Mouse (Mus musculus) spleen, postnatal 14 days (tissue): ENCODE results near the gene Tmem265.
A peak's percentile ranks its signal among the peaks of the same experiment; 100 is the strongest.

Experiments
- DNase-seq, 2 experiments: peaks; one replicate each; pipeline ENCODE4 v3.0.0; 2021 to 2022; ENCODE audit warnings: low spot score in 2 of 2

The Tmem265 gene

GRCm38 (mm10) chr7:127588011-127588871 is 27.1 kb downstream of the Tmem265 start, which contains the start of the genes Ccdc189 and Rnf40:
Ccdc189 (minus strand) TSS chr7:127588595.
Rnf40 (plus strand) TSS chr7:127588767.
- peak; percentile 80 to 86 for DNase-seq

- no peak for DNase-seq
Measured at GRCm38 (mm10) chr7:127588901-127589300, 27.7 kb downstream of the Tmem265 start.

- DNase-seq, result no peak
Measured at GRCm38 (mm10) chr7:127589637-127590036, 28.4 kb downstream of the Tmem265 start.

- DNase-seq, result no peak
Measured at GRCm38 (mm10) chr7:127591108-127591507, 29.9 kb downstream of the Tmem265 start.

DNA sequence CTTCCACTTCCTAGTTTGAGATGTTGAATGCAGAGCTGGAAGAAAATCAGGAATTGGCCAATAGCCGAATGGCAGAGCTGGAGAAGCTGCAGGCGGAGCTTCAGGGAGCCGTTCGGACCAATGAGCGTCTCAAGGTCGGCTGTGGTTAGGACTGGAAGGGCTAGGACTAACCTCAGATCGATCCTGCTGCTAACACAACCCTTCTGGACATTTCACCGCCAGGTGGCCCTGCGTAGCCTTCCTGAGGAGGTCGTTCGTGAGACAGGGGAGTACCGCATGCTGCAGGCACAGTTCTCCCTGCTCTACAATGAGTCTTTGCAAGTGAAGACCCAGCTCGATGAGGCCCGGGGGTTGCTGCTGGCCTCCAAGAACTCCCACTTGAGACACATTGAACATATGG is 31.4 kb downstream of the Tmem265 start:
- no peak for DNase-seq

DNA sequence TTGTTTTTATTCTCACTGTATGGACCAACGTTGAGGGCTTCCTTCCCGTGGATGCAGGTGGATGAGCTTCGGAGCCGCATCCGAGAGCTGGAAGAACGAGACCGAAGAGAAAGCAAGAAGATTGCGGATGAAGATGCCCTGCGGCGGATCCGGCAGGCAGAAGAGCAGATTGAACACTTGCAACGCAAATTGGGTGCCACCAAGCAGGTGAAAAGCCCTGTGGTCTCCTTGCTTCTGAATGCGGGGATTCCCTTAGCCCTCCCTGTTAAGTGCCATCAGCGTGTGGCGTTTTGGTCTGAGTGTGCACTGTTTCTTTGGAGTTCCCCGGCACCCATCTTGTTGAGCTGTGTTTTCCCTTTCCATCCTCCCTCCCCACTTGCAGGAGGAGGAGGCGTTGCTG is 35.6 kb downstream of the Tmem265 start:
- DNase-seq, result no peak

- no peak for DNase-seq
Measured at GRCm38 (mm10) chr7:127600612-127601011, 39.4 kb downstream of the Tmem265 start.

DNA sequence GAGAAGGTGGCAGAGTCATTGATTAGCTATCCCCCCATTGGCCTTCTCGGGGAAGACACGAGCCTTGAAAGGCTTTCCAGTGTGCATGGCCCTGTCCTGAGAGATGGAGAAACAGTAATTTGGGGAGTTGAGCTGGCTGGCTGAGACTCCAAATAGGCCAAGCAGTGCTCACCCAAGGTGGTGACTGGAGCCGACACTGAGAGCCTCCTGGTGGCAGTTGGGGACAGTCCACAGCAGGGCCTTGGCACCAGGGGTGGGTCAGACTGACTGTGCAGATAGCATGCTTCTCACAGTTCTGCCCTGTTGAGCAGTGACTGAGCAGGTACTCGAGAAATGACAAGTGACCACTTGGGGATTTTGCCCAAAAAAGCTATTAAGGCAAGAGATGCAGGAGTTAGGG is 40.5 kb downstream of the Tmem265 start:
- DNase-seq, result no peak

DNA sequence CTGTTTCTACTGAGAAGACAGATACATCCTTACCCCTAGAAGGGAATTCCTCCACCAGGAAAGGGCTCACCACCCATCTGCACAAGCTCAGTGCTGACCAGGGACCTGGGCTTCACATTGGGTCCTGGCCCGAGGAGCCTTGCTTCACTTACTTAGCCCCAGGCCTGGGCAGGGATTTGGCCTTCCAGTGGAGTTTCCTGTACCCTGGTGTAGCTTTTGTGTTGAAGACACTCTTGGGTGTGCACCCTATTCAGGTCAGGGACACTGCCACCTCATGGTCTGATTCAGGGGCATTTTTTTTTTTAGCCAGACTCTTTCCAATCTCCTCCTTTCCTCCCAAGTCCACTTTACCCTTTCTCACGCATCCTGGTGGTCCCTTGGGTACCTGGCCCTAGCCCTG is 41.7 kb downstream of the Tmem265 start:
- DNase-seq, result no peak

DNA sequence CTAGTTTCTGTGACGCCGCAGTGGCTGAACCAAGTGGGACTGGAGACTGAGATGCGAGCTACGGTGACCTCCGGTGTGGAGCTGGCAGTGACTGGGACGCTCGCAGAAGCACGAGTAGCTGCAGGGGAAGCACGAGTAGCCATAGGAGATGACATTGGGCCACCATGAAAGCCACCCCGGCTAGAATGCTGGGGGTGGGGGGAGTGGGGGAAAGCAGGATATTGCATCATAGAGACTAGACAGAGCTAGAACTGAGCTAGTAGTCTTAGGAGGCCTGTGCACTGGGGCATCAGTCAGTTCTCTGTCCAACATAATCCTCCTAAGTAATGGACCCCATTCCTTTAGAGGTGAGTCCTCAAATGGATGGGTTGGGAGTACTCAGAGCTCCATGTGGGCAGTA is 43.1 kb downstream of the Tmem265 start:
- no peak for DNase-seq

- no peak for DNase-seq
Measured at GRCm38 (mm10) chr7:127607150-127607549, 46.0 kb downstream of the Tmem265 start.

- DNase-seq, result no peak
Measured at GRCm38 (mm10) chr7:127611011-127611410, 49.8 kb downstream of the Tmem265 start.

DNA sequence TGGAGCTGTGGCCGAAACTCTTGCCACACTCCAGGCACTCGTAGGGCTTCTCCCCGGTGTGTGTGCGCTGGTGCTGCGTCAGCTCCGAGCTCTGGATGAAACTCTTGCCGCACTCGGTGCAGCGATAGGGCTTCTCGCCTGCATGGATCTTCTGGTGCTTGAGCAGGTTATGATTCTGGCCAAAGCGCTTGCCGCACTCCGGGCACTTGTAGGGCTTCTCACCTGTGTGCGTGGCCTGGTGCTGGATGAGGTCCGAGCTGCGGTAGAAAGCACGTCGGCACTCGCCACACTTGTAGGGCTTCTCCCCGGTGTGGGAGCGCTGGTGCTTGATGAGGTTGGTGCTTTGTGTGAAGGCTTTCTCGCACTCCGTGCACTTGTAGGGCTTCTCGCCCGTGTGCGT is 50.4 kb downstream of the Tmem265 start:
- no peak for DNase-seq

- no peak for DNase-seq
Measured at GRCm38 (mm10) chr7:127613501-127613900, 52.3 kb downstream of the Tmem265 start.

GRCm38 (mm10) chr7:127614091-127614490 is 52.9 kb downstream of the Tmem265 start:
- no peak for DNase-seq

- peak in 1 of 2 experiments; percentile 28 for DNase-seq
Measured at GRCm38 (mm10) chr7:127614511-127614890, 53.3 kb downstream of the Tmem265 start.

GRCm38 (mm10) chr7:127614891-127615843 is 54.0 kb downstream of the Tmem265 start, which contains the start of gene Zfp629:
Zfp629 (minus strand) TSS chr7:127615797.
- DNase-seq, result peak in 1 of 2 experiments; percentile 29

GRCm38 (mm10) chr7:127616336-127616735 is 55.1 kb downstream of the Tmem265 start:
- no peak for DNase-seq
